Mouse (Mus musculus): Measurements from ENCODE around the gene Furin.
A peak's percentile ranks its signal among the peaks of the same experiment; 100 is the strongest.

DNA sequence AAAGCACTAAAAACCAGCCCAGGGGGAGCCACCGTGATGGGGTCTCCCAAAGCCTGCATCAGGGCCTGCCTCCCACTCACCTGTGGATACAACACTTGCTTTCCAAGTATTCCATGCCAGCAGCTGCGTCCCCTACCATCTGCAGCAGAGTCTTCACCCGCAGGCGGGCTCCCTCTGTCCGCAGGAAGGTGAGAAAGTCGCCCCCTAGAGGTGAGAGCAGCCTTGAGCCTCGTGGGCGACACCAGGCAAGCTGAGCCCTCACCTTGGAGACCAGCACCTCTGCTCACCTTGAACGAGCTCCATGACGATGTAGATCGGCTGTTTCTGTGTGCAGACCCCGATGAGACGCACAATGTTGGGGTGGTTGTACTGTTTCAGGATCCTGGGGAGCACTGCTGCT is 25.7 kb downstream of the Furin start:
- TF ChIP-seq CTCF (IDR thresholded peaks at IDR 0.05; ENCODE audit: low read depth, low read length) (peak; percentile 69), POLR2A (IDR thresholded peaks at IDR 0.05; ENCODE audit: extremely low read depth, insufficient read depth, low read length) (no peak)

Measured in liver, adult 2 months (tissue).